Mouse (Mus musculus): ENCODE data around the gene Gm9887.

GRCm38 (mm10) chr12:69362388-69362787 is 9.9 kb downstream of the Gm9887 start:
- TF ChIP-seq CTCF (IDR thresholded peaks at IDR 0.05; ENCODE audit: low read depth, low read length): no peak
- no peak for TF ChIP-seq POLR2A (IDR thresholded peaks at IDR 0.05; ENCODE audit: insufficient read depth, low read length)

Data from ES-Bruce4 (cell line).